Mouse (Mus musculus) embryonic facial prominence, embryonic 10.5 days (tissue): ENCODE results near the gene Tubgcp6. TPM values are rescaled to one million over a fixed set of nuclear protein-coding genes. Genes with fewer than 3 reads are reported as not detected.

Experiments
- microRNA-seq: library from miRNA; unstranded; fragments of <30 nt; microRNA quantifications from one replicate; pipeline ENCODE4, GENCODE M21; 2017
- polyA plus RNA-seq: library from polyadenylated mRNA; unstranded; fragments of >200 nt; fragmentation: Nextera tagmentation; extraction: Ambion mirVana; gene quantifications from 2 replicates; pipeline ENCODE4 v1.2.1, GENCODE M21; 2016

Tubgcp6 gene
- polyA plus RNA-seq, 1 experiment from 2014 or later = 25.9 TPM

Small RNA genes lying within 50 kb of the gene (microRNA-seq; reads per million reads assigned to microRNA genes)
- gene Mir7118 = 1.5 reads per million

Other genes with a start within 250 kb of the Tubgcp6 start
- not detected in 2 replicates for gene Ttll8, start 168.7 kb downstream of the Tubgcp6 start, polyA plus RNA-seq
- gene Mlc1, start 144.1 kb downstream of the Tubgcp6 start, polyA plus RNA-seq = 1.0 and 1.5 TPM in 2 replicates
- not detected in 2 replicates for gene Mov10l1, start 140.2 kb downstream of the Tubgcp6 start, polyA plus RNA-seq
- 0.21 and 0.50 TPM in 2 replicates for gene Panx2, start 63.4 kb downstream of the Tubgcp6 start, polyA plus RNA-seq
- gene Trabd, start 48.0 kb downstream of the Tubgcp6 start, polyA plus RNA-seq = 52.1 and 52.4 TPM in 2 replicates
- gene Selenoo, start 34.0 kb downstream of the Tubgcp6 start, polyA plus RNA-seq = 12.9 and 13.0 TPM in 2 replicates
- gene Hdac10, start 5.6 kb upstream of the Tubgcp6 start, polyA plus RNA-seq = 15.9 and 16.1 TPM in 2 replicates
- gene Mapk12, start 17.6 kb upstream of the Tubgcp6 start, polyA plus RNA-seq = 16.6 and 19.6 TPM in 2 replicates
- 16.1 and 20.6 TPM in 2 replicates for gene Mapk11, start 26.5 kb upstream of the Tubgcp6 start, polyA plus RNA-seq
- gene Plxnb2, start 57.7 kb upstream of the Tubgcp6 start, polyA plus RNA-seq = 146 and 152 TPM in 2 replicates
- gene Dennd6b, start 73.4 kb upstream of the Tubgcp6 start, polyA plus RNA-seq = 26.1 and 29.1 TPM in 2 replicates
- 23.8 and 26.8 TPM in 2 replicates for gene Ppp6r2, start 88.4 kb upstream of the Tubgcp6 start, polyA plus RNA-seq
- 80.6 and 85.5 TPM in 2 replicates for gene Sbf1, start 192.2 kb upstream of the Tubgcp6 start, polyA plus RNA-seq
- gene Adm2, start 199.6 kb upstream of the Tubgcp6 start, polyA plus RNA-seq = 0.30 and 0.34 TPM in 2 replicates
- gene Miox, start 211.3 kb upstream of the Tubgcp6 start, polyA plus RNA-seq = not detected in 2 replicates
- gene Lmf2, start 232.5 kb upstream of the Tubgcp6 start, polyA plus RNA-seq = 49.1 and 52.2 TPM in 2 replicates
- 180 and 188 TPM in 2 replicates for gene Ncaph2, start 232.6 kb upstream of the Tubgcp6 start, polyA plus RNA-seq